ENCODE assay signal across 8 mouse cellular contexts in the genomic region with DNA sequence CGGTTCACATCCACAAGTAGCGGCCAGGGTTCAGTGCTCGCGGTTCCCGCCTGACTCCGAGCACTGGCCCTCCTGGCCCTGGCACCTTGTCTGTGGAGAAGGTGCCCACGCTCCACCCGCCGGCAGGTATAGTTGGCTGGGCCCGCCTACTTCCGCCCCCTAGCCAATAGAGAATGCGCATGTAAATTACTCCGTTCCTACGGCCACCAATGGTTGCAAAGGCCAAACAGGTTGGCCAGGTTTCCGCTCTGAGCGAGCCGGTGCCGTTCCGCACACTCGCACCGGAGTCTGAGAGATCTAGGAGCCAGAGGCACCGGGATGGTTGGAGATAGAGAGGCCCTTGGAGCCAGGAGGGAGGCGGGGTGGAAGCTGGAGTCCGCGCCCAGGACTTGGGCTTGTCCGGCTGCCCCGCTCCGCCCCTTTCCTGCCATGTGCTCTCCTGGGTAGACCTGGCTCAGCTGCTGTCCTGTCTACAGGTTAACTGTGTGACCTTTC. TPM values are rescaled to one million over a fixed set of nuclear protein-coding genes. Genes with fewer than 3 reads are reported as not detected.
A peak's percentile ranks its signal among the peaks of the same experiment; 100 is the strongest.
DNase-seq lines count a peak whose midpoint lies in the region; ATAC-seq and TF ChIP-seq lines count a peak whose summit lies in the region.

No protein-coding gene starts in this region.

- no peak overlapping the region for H3K9ac ChIP-seq in heart, adult 2 months (ENCODE audit: low read depth, low read length)
- H3K9ac ChIP-seq in embryonic facial prominence, embryonic 12.5 days: 0 out of 2 replicates have a peak overlapping the region, but pooled peaks have one; percentile 40
- peak overlapping the region; percentile 31; the same call in 1 of the 2 replicates for H3K9ac ChIP-seq in heart, embryonic 15.5 days
- H3K9ac ChIP-seq in kidney, postnatal 0 days (ENCODE audit: low read depth, low read length): no peak overlapping the region
- peak overlapping the region; percentile 55 for H3K9ac ChIP-seq in liver, embryonic 12.5 days
- peak overlapping the region; percentile 45; the same call in 1 of the 2 replicates for H3K9ac ChIP-seq in midbrain, postnatal 0 days (replicated peaks; ENCODE audit: low read length, poor library complexity, severe bottlenecking)

- no peaks in the 10 kb centered on the region for H3K9me3 ChIP-seq in embryonic facial prominence, embryonic 12.5 days
- H3K9me3 ChIP-seq in heart, embryonic 15.5 days (replicated peaks): no peaks in the 10 kb centered on the region
- H3K9me3 ChIP-seq in kidney, postnatal 0 days (replicated peaks; ENCODE audit: low read length): no peaks in the 10 kb centered on the region
- no peaks in the 10 kb centered on the region for H3K9me3 ChIP-seq in liver, embryonic 12.5 days (replicated peaks)
- no peaks in the 10 kb centered on the region for H3K9me3 ChIP-seq in midbrain, postnatal 0 days (ENCODE audit: low read length)

- no peak for TF ChIP-seq CTCF in heart, adult 2 months (IDR thresholded peaks at IDR 0.05)
- TF ChIP-seq CTCF in kidney, postnatal 0 days (IDR thresholded peaks at IDR 0.05; ENCODE audit: low read depth): no peak
- no peak for TF ChIP-seq CTCF in midbrain, postnatal 0 days (IDR thresholded peaks at IDR 0.05)

- intact Hi-C loops in heart, adult 2 months (cut with DNase I): loop anchor here (5.0 kb wide), 1 partner anchor 55 kb away; no protein-coding TSS in a partner anchor

- TF ChIP-seq POLR2A in heart, adult 2 months (IDR thresholded peaks at IDR 0.05; ENCODE audit: insufficient read depth, low read depth, low read length): no peak

- TF ChIP-seq EP300 in heart, adult 2 months (IDR thresholded peaks at IDR 0.05; ENCODE audit: insufficient read depth, low read depth, low read length): no peak

- H3K27ac ChIP-seq in heart, adult 2 months: no peak overlapping the region
- H3K27ac ChIP-seq in embryonic facial prominence, embryonic 12.5 days: peak overlapping the region; percentile 47; the same call in 1 of the 2 replicates
- H3K27ac ChIP-seq in heart, embryonic 15.5 days: peak overlapping the region; percentile 38
- peak overlapping the region; percentile 71 for H3K27ac ChIP-seq in kidney, postnatal 0 days
- H3K27ac ChIP-seq in liver, embryonic 12.5 days: peak overlapping the region; percentile 61
- H3K27ac ChIP-seq in midbrain, postnatal 0 days (ENCODE audit: low read depth, low read length): no peak overlapping the region

- peak in 1 of 2 experiments; percentile 55 for DNase-seq in heart, adult 2 months
- no peak for DNase-seq in heart, adult 8-10 months (ENCODE audit: low spot score)
- peak; percentile 79 for DNase-seq in kidney, postnatal 0 days (ENCODE audit: low spot score)
- DNase-seq in midbrain, postnatal 0 days (ENCODE audit: low spot score): peak; percentile 71
- peak; percentile 61 for DNase-seq in splenic B cell, adult 2 months (ENCODE audit: low read depth, low spot score)

- no peaks in the 10 kb centered on the region for H3K27me3 ChIP-seq in heart, adult 2 months (ENCODE audit: control insufficient read depth, insufficient read depth, low read length)
- no peaks in the 10 kb centered on the region for H3K27me3 ChIP-seq in embryonic facial prominence, embryonic 12.5 days
- H3K27me3 ChIP-seq in heart, embryonic 15.5 days: no peaks in the 10 kb centered on the region
- H3K27me3 ChIP-seq in kidney, postnatal 0 days (ENCODE audit: insufficient read depth, low read length): no peaks in the 10 kb centered on the region
- no peaks in the 10 kb centered on the region for H3K27me3 ChIP-seq in liver, embryonic 12.5 days (replicated peaks)
- no peaks in the 10 kb centered on the region for H3K27me3 ChIP-seq in midbrain, postnatal 0 days (ENCODE audit: insufficient read depth, low read length)
- H3K27me3 ChIP-seq in splenic B cell, adult 2 months (ENCODE audit: control insufficient read depth, insufficient read depth, low read length, poor library complexity, severe bottlenecking): no peaks in the 10 kb centered on the region

- H3K36me3 ChIP-seq in heart, adult 2 months (ENCODE audit: control insufficient read depth, insufficient read depth, low read length): no peaks in the 10 kb centered on the region
- no peaks in the 10 kb centered on the region for H3K36me3 ChIP-seq in embryonic facial prominence, embryonic 12.5 days
- no peaks in the 10 kb centered on the region for H3K36me3 ChIP-seq in heart, embryonic 15.5 days
- H3K36me3 ChIP-seq in kidney, postnatal 0 days (ENCODE audit: insufficient read depth, low read length): no peaks in the 10 kb centered on the region
- no peaks in the 10 kb centered on the region for H3K36me3 ChIP-seq in liver, embryonic 12.5 days
- H3K36me3 ChIP-seq in midbrain, postnatal 0 days (ENCODE audit: insufficient read depth, low read length): no peaks in the 10 kb centered on the region
- H3K36me3 ChIP-seq in splenic B cell, adult 2 months (ENCODE audit: control insufficient read depth, insufficient read depth, low read length, poor library complexity, severe bottlenecking): no peaks in the 10 kb centered on the region

- peak overlapping the region; percentile 86 for H3K4me2 ChIP-seq in embryonic facial prominence, embryonic 12.5 days (replicated peaks)
- H3K4me2 ChIP-seq in heart, embryonic 15.5 days: peak overlapping the region; percentile 81
- peak overlapping the region; percentile 49 for H3K4me2 ChIP-seq in kidney, postnatal 0 days (ENCODE audit: low read length)
- H3K4me2 ChIP-seq in liver, embryonic 12.5 days: peak overlapping the region; percentile 84
- H3K4me2 ChIP-seq in midbrain, postnatal 0 days (ENCODE audit: low read depth, low read length, poor library complexity, severe bottlenecking): peak overlapping the region; percentile 80

- H3K4me1 ChIP-seq in heart, adult 2 months (ENCODE audit: control insufficient read depth, insufficient read depth, low read length): peaks cover 9% of the 10 kb centered on the region
- H3K4me1 ChIP-seq in embryonic facial prominence, embryonic 12.5 days: peaks cover 6% of the 10 kb centered on the region; the same call in 1 of the 2 replicates
- peaks cover 27% of the 10 kb centered on the region for H3K4me1 ChIP-seq in heart, embryonic 15.5 days (replicated peaks)
- H3K4me1 ChIP-seq in kidney, postnatal 0 days (replicated peaks; ENCODE audit: insufficient read depth, low read length): peaks cover 10% of the 10 kb centered on the region
- peaks cover 39% of the 10 kb centered on the region for H3K4me1 ChIP-seq in liver, embryonic 12.5 days
- H3K4me1 ChIP-seq in midbrain, postnatal 0 days (ENCODE audit: insufficient read depth, low read length): no peaks in the 10 kb centered on the region

- WGBS in heart, adult 2 months: 33% methylated on average over 28 of the region's 28 CpGs
- under 1% methylated on average over 28 of the region's 28 CpGs for WGBS in embryonic facial prominence, embryonic 12.5 days
- WGBS in heart, embryonic 15.5 days: 3% methylated on average over 28 of the region's 28 CpGs
- WGBS in kidney, postnatal 0 days: 5% methylated on average over 28 of the region's 28 CpGs
- WGBS in liver, embryonic 12.5 days (ENCODE audit: insufficient replicate concordance): 5% methylated on average over 28 of the region's 28 CpGs
- WGBS in midbrain, postnatal 0 days: 4% methylated on average over 28 of the region's 28 CpGs

- H3K4me3 ChIP-seq in heart, adult 2 months: peak overlapping the region; percentile 30
- H3K4me3 ChIP-seq in embryonic facial prominence, embryonic 12.5 days: peak overlapping the region; percentile 43
- peak overlapping the region; percentile 52 for H3K4me3 ChIP-seq in heart, embryonic 15.5 days
- peak overlapping the region; percentile 6; the same call in 1 of the 2 replicates for H3K4me3 ChIP-seq in kidney, postnatal 0 days (replicated peaks; ENCODE audit: low read depth, low read length)
- H3K4me3 ChIP-seq in liver, embryonic 12.5 days: peak overlapping the region; percentile 60
- peak overlapping the region; percentile 50 for H3K4me3 ChIP-seq in midbrain, postnatal 0 days (ENCODE audit: low read depth, low read length)

- peak; percentile 83; the same call in 1 of the 2 replicates for ATAC-seq in embryonic facial prominence, embryonic 12.5 days (ENCODE audit: insufficient number of reproducible peaks, insufficient read depth, low FRiP score, low TSS enrichment)
- peak; percentile 62 for ATAC-seq in heart, embryonic 15.5 days (replicated peaks; ENCODE audit: insufficient number of reproducible peaks, insufficient read depth, low FRiP score, low read depth)
- ATAC-seq in kidney, postnatal 0 days (replicated peaks; ENCODE audit: low FRiP score, low read depth): peak; percentile 95
- peak; percentile 81 for ATAC-seq in liver, embryonic 12.5 days
- peak; percentile 79 for ATAC-seq in midbrain, postnatal 0 days (ENCODE audit: low FRiP score)

- no peaks in the 10 kb centered on the region for H3K79me2 ChIP-seq in heart, adult 2 months (replicated peaks; ENCODE audit: control insufficient read depth, insufficient read depth, low read length)

RNA-seq across cellular contexts. Expression of a gene that starts 15.7 kb away (rescaled TPM):
- total RNA-seq in heart, adult 2 months (2021): 100 to 1,000 TPM in 1 of 2 experiments, 10 to 100 TPM in 1; 88.3 to 111 TPM
- 30.4 and 46.8 TPM in 2 replicates for polyA plus RNA-seq in heart, adult 2 months (2012; rRNA removed)
- 100 to 1,000 TPM in 1 of 4 experiments, 10 to 100 TPM in 3; 72.5 to 127 (median 97.2) TPM for total RNA-seq in heart, adult 8-10 months (2022)
- polyA plus RNA-seq in embryonic facial prominence, embryonic 12.5 days (2016; fragmentation: Nextera tagmentation; extraction: Ambion mirVana): 37.3 and 37.9 TPM in 2 replicates
- polyA plus RNA-seq in heart, embryonic 15.5 days (2015; fragmentation: Nextera tagmentation; extraction: Ambion mirVana): 25.2 and 33.7 TPM in 2 replicates
- 52.9 and 57.2 TPM in 2 replicates for polyA plus RNA-seq in kidney, postnatal 0 days (2015; fragmentation: Nextera tagmentation; extraction: Ambion mirVana)
- 32.5 and 34.2 TPM in 2 replicates for polyA plus RNA-seq in liver, embryonic 12.5 days (2016; fragmentation: Nextera tagmentation; extraction: Ambion mirVana)
- 26.9 and 30.8 TPM in 2 replicates for total RNA-seq in midbrain, postnatal 0 days (2014; rRNA removed)
- 6.4 and 8.2 TPM in 2 replicates for polyA plus RNA-seq in midbrain, postnatal 0 days (2015; fragmentation: Nextera tagmentation; extraction: Ambion mirVana)

Comparison
In these comparisons a context has a peak if more than half of its experiments do, and no peak if none do; other contexts are left out.
1. H3K27ac ChIP-seq: peak in embryonic facial prominence, embryonic 12.5 days (single experiment), heart, embryonic 15.5 days (single experiment), kidney, postnatal 0 days (single experiment) and liver, embryonic 12.5 days (single experiment); none in heart, adult 2 months (single experiment) and midbrain, postnatal 0 days (single experiment).
2. H3K9ac ChIP-seq: peak in embryonic facial prominence, embryonic 12.5 days (single experiment), heart, embryonic 15.5 days (single experiment), liver, embryonic 12.5 days (single experiment) and midbrain, postnatal 0 days (single experiment); none in heart, adult 2 months (single experiment) and kidney, postnatal 0 days (single experiment).
3. H3K4me3 ChIP-seq: peak in every context shown above with its lines; median percentile 60 in liver, embryonic 12.5 days; 52 in heart, embryonic 15.5 days; 50 in midbrain, postnatal 0 days; 43 in embryonic facial prominence, embryonic 12.5 days; 30 in heart, adult 2 months; 6 in kidney, postnatal 0 days.
4. Peak in every context shown above with its lines, with median percentiles within 50 percentile points of each other: ATAC-seq and H3K4me2 ChIP-seq.